Mouse (Mus musculus) testis, adult 2 months (tissue): ENCODE results near the gene Cd40.

Experiments used
- CTCF ChIP-seq: fragments of 200-500 bp; IDR thresholded peaks from 2 replicates; pipeline ENCODE4 v1.5.1; 2012; ENCODE audit warnings: low read depth, mild to moderate bottlenecking, inconsistent platforms, low read length, moderate library complexity; ENCODE audit not compliant: control insufficient read depth, insufficient read depth, insufficient replicate concordance
- POLR2A ChIP-seq: fragments of 200-500 bp; IDR thresholded peaks from 2 replicates; pipeline ENCODE4 v1.6.1; 2012; ENCODE audit warnings: low read depth, mild to moderate bottlenecking, inconsistent platforms, low read length, moderate library complexity; ENCODE audit not compliant: control insufficient read depth

DNA sequence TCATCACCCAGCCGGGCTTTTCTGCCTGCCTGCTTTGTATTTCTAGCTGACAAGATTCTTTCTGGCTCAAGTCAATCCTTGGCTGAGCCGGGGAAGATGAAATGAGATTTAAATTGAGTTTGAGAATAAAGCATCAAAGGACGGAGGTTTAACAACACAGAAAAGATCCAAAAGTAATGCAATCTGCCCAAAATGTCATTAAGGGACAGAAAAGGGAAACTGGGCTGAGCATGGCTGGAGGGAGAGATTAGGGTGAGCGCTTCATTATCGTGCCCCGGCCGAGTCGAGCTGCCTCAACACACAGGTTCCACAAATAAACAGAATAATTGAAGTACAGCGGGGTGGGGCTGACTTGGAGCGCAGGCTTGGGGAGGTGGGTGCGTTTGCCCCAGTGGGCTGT, 3.9 kb upstream of the Cd40 start:
- no peak for TF ChIP-seq CTCF
- no peak for TF ChIP-seq POLR2A
